Mouse (Mus musculus) heart, adult 2 months (tissue): ENCODE results near the gene Bend6. TPM values are rescaled to one million over a fixed set of nuclear protein-coding genes. Genes with fewer than 3 reads are reported as not detected.

Experiments
- DNase-seq, 2 experiments: peaks; one replicate each; pipeline ENCODE4 v3.0.0; 2021
- H3K27ac ChIP-seq: fragments of 200-600 bp; 2 replicates; pipeline ENCODE4 v1.8.1; 2022
- H3K27me3 ChIP-seq: fragments of 200-500 bp; 2 replicates; pipeline ENCODE4 v1.6.1; 2012; ENCODE audit warnings: mild to moderate bottlenecking, low read length, inconsistent platforms, mixed read lengths; ENCODE audit not compliant: control insufficient read depth, insufficient read depth
- H3K36me3 ChIP-seq: fragments of 200-500 bp; 2 replicates; pipeline ENCODE4 v1.6.1; 2012; ENCODE audit warnings: low read length, inconsistent platforms; ENCODE audit not compliant: control insufficient read depth, insufficient read depth
- H3K4me1 ChIP-seq: fragments of 200-500 bp; 2 replicates; pipeline ENCODE4 v1.6.1; 2011; ENCODE audit warnings: low read length; ENCODE audit not compliant: control insufficient read depth, insufficient read depth
- H3K4me3 ChIP-seq: fragments of 200-600 bp; 2 replicates; pipeline ENCODE4 v1.8.1; 2022
- H3K79me2 ChIP-seq: fragments of 200-500 bp; replicated peaks from 2 replicates; pipeline ENCODE4 v1.6.1; 2012; ENCODE audit warnings: mild to moderate bottlenecking, inconsistent platforms, low read length, moderate library complexity, mixed read lengths; ENCODE audit not compliant: control insufficient read depth, insufficient read depth
- H3K9ac ChIP-seq: fragments of 200-500 bp; 2 replicates; pipeline ENCODE4 v1.6.1; 2012; ENCODE audit warnings: low read depth, mild to moderate bottlenecking, control low read depth, inconsistent platforms, low read length, mixed read lengths
- CTCF ChIP-seq: fragments of 200-600 bp; IDR thresholded peaks from 2 replicates; pipeline ENCODE4 v1.8.1; 2022; ENCODE audit warnings: antibody characterized with exemption, mild to moderate bottlenecking, moderate library complexity
- EP300 ChIP-seq: fragments of 200-500 bp; IDR thresholded peaks from 2 replicates; pipeline ENCODE4 v1.6.1; 2011; ENCODE audit warnings: low read depth, low read length, control low read depth; ENCODE audit not compliant: insufficient read depth
- POLR2A ChIP-seq: fragments of 200-500 bp; IDR thresholded peaks from 2 replicates; pipeline ENCODE4 v1.6.1; 2011; ENCODE audit warnings: mild to moderate bottlenecking, low read depth, low read length, control low read depth; ENCODE audit not compliant: insufficient read depth
- WGBS: fragments of 180-500 bp; shearing (Covaris S2); methylation state at CpG from one replicate; pipeline ENCODE4 v1.1.7; 2018; 5-methylcytosine and 5-hydroxymethylcytosine counted together
- intact Hi-C: fragments of 180-260 bp; cut with DNase I; formaldehyde crosslinking; loops from one replicate; pipeline ENCODE4 v1.15.1; 2025
- polyA plus RNA-seq: library from polyadenylated mRNA; depleted of rRNA; stranded (reverse); fragments of >200 nt; gene quantifications from 2 replicates; pipeline ENCODE4 v1.2.3, GENCODE M21; 2012; rRNA removed
- total RNA-seq, 2 experiments: library from RNA; stranded (reverse); gene quantifications; 2 replicates each; pipeline ENCODE4 v1.2.3; 2021

Bend6 gene
- total and polyA plus RNA-seq, 3 experiments = 0.61 to 3.0 (median 2.1) TPM

GRCm38 (mm10) chr1:33817931-33818330, 89.7 kb downstream of the Bend6 start:
- no peak for DNase-seq
- peaks cover 5% of the 10 kb centered on the region for H3K4me1 ChIP-seq
- 78% methylated on average over 2 of the region's 2 CpGs for WGBS
- no peaks in the 10 kb centered on the region for H3K27me3 ChIP-seq
- peaks cover 5% of the 10 kb centered on the region for H3K36me3 ChIP-seq
- no peak overlapping the region for H3K9ac ChIP-seq
- H3K79me2 ChIP-seq = no peaks in the 10 kb centered on the region; the same call in none of the 2 replicates
- no peak overlapping the region for H3K27ac ChIP-seq
- intact Hi-C loops = no loop called here
- no peak for TF ChIP-seq CTCF
- TF ChIP-seq EP300 = no peak
- no peak overlapping the region for H3K4me3 ChIP-seq

DNA sequence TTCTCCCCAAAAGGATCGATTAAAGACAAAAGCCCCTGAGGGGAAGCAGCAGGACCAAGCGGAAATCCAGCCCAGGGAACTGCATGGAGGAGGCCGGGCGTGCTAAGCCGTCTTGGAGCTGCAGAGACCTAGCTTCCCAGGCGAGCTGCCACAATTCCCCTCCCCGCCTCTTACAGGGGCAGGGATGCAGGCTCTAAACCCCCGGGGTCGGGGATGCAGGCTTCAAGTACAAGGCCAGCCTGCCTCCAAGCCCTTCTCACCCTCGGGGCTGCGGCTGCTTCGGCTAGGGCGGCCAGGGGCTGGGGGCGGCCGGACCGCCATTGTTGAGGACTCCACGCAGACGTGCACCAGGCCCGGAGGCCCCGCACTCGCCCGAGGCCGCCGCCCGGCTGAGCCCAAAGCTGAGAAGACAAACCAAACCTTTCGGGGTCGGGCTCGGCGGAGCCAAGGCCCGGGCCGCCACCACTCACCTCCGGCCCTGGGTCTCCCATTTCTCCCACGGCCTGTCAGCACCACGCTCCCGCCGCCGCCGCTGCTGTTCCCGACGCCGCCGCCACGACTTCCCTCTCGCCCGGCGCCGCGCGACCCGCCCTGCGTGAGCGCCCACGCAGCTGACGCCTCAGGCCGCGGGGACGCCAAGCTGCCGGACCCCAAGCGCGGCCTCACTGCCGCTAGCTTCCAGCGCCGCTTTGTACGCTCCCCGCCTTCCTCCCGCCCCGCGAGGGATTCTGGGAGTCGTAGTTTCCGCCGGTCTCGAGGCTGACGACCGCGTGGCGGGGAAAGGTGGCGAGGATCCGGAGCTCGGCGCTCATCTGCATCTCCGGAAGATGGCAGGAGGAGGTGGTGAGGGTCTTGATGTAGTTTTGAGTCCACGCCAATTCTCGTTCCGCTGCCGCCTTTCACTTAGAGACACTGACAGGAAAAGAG, 93.5 kb downstream of the Bend6 start, which contains the start of gene Zfp451:
TSS of gene Zfp451 (minus strand) at position 728 of the 927 bp plus-strand sequence.
- peaks cover 5% of the 10 kb centered on the region for H3K4me1 ChIP-seq
- TF ChIP-seq CTCF = peak; percentile 62
- TF ChIP-seq POLR2A = peak; percentile 62; the same call in 1 of the 2 replicates
- no peak for TF ChIP-seq EP300
- H3K27ac ChIP-seq = peak within 1 kb of the TSS; percentile 77
- peaks cover 10% of the 10 kb centered on the region for H3K36me3 ChIP-seq
- H3K4me3 ChIP-seq = peak within 1 kb of the TSS; percentile 83
- H3K27me3 ChIP-seq = no peaks in the 10 kb centered on the region
- H3K79me2 ChIP-seq = peaks cover 5% of the 10 kb centered on the region
- peak within 1 kb of the TSS; percentile 95 for H3K9ac ChIP-seq
- peak; percentile 93 to 94 for DNase-seq
- intact Hi-C loops = loop anchor here (2.0 to 5.0 kb wide), 3 partner anchors 68 to 621 kb away; no protein-coding TSS in a partner anchor
- WGBS = under 1% methylated on average over 85 of the region's 85 CpGs

- Histone ChIP-seq H3K4me1 (peaks cover 5% of the 10 kb centered on the region), H3K79me2 (peaks cover 7% of the 10 kb centered on the region), H3K27me3 (no peaks in the 10 kb centered on the region), H3K27ac (peak overlapping the region; percentile 77), H3K4me3 (peak overlapping the region; percentile 83), H3K9ac (peak overlapping the region; percentile 95), H3K36me3 (peaks cover 10% of the 10 kb centered on the region)
- TF ChIP-seq POLR2A (no peak), EP300 (no peak), CTCF (no peak)
- intact Hi-C loops = loop anchor here (2.0 to 5.0 kb wide), 3 partner anchors 69 to 621 kb away; no protein-coding TSS in a partner anchor
- no peak for DNase-seq
- 8% methylated on average over 11 of the region's 11 CpGs for WGBS
Observed at GRCm38 (mm10) chr1:33813495-33813867, 94.1 kb downstream of the Bend6 start.

DNA sequence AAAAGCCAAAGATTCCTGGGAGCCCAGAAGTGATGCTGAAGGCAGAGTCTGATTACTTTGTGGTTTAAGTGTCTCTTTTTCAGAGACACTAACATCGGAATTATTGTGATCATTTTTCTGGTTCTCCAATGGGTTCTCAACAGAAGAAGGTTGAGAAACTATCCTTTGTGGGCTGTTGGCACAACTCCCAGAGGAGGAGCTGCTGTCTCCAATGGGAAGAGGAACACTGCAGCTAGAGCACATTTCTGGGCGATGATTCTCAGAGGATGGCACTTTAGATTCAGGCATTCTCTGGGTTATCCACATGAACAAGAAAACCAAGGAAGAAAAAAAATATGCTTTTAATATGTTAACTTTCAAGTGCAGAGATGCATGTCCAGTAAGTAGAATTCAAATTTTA, 104.3 kb downstream of the Bend6 start:
- 95% methylated on average over 2 of the region's 2 CpGs for WGBS
- Histone ChIP-seq H3K4me3 (no peak overlapping the region), H3K4me1 (no peaks in the 10 kb centered on the region), H3K79me2 (no peaks in the 10 kb centered on the region; the same call in 1 of the 2 replicates), H3K36me3 (peaks cover 12% of the 10 kb centered on the region), H3K27ac (no peak overlapping the region), H3K27me3 (no peaks in the 10 kb centered on the region), H3K9ac (no peak overlapping the region)
- intact Hi-C loops = no loop called here
- no peak for DNase-seq
- TF ChIP-seq EP300 = no peak
- no peak for TF ChIP-seq CTCF
- no peak for TF ChIP-seq POLR2A

Other genes with a start within 250 kb of the Bend6 start
- 1 to 10 TPM; 2.3 TPM for gene Prim2, start 238.0 kb downstream of the Bend6 start, total RNA-seq
- 1.1 and 2.8 TPM in 2 replicates for gene Prim2, start 238.0 kb downstream of the Bend6 start, polyA plus RNA-seq
- 10 to 100 TPM in 1 of 2 experiments, 1 to 10 TPM in 1; 8.1 to 10.6 TPM for gene Rab23, start 187.9 kb downstream of the Bend6 start, total RNA-seq
- gene Rab23, start 187.9 kb downstream of the Bend6 start, polyA plus RNA-seq = 5.3 and 8.2 TPM in 2 replicates
- 10 to 100 TPM; 30.7 to 35.3 TPM for gene Bag2, start 150.0 kb downstream of the Bend6 start, total RNA-seq
- gene Bag2, start 150.0 kb downstream of the Bend6 start, polyA plus RNA-seq = 49.1 and 54.5 TPM in 2 replicates
- gene Zfp451, start 93.2 kb downstream of the Bend6 start, total RNA-seq = 10 to 100 TPM; 12.8 to 13.7 TPM
- gene Zfp451, start 93.2 kb downstream of the Bend6 start, polyA plus RNA-seq = 3.6 and 7.8 TPM in 2 replicates
- gene Dst, start 409 bp upstream of the Bend6 start, total RNA-seq = 100 to 1,000 TPM; 334 to 404 TPM
- 66.7 and 85.7 TPM in 2 replicates for gene Dst, start 409 bp upstream of the Bend6 start, polyA plus RNA-seq